Mouse (Mus musculus) hindbrain, embryonic 10.5 days (tissue): ENCODE data around the gene Fcgr4. TPM values are rescaled to one million over a fixed set of nuclear protein-coding genes. Genes with fewer than 3 reads are reported as not detected.

Experiments
- polyA plus RNA-seq: library from polyadenylated mRNA; unstranded; fragments of >200 nt; fragmentation: Nextera tagmentation; extraction: Ambion mirVana; gene quantifications from 2 replicates; pipeline ENCODE4 v1.2.1, GENCODE M21; 2016

Gene Fcgr4
- polyA plus RNA-seq, 1 experiment from 2014 or later: 0.64 TPM

Other genes starting within 250 kb of the Fcgr4 start
- 7.7 and 8.0 TPM in 2 replicates for gene Atf6, start 151.1 kb upstream of the Fcgr4 start, polyA plus RNA-seq
- 0.41 TPM in 1 of 2 replicates, not detected in the other for gene Gm26620, start 133.9 kb upstream of the Fcgr4 start, polyA plus RNA-seq
- 28.4 and 34.0 TPM in 2 replicates for gene Dusp12, start 133.4 kb upstream of the Fcgr4 start, polyA plus RNA-seq
- not detected in 2 replicates for gene Fcrlb, start 106.0 kb upstream of the Fcgr4 start, polyA plus RNA-seq
- gene Fcrla, start 91.3 kb upstream of the Fcgr4 start, polyA plus RNA-seq: not detected in 2 replicates
- gene Fcgr2b, start 42.4 kb upstream of the Fcgr4 start, polyA plus RNA-seq: 0.26 TPM in 1 of 2 replicates, not detected in the other
- 4.7 and 7.6 TPM in 2 replicates for gene Fcgr3, start 46.0 kb downstream of the Fcgr4 start, polyA plus RNA-seq
- 5.4 and 13.0 TPM in 2 replicates for gene Cfap126, start 95.0 kb downstream of the Fcgr4 start, polyA plus RNA-seq
- gene Sdhc, start 131.7 kb downstream of the Fcgr4 start, polyA plus RNA-seq: 295 and 301 TPM in 2 replicates
- gene Mpz, start 131.8 kb downstream of the Fcgr4 start, polyA plus RNA-seq: 1.3 and 1.6 TPM in 2 replicates
- 19.9 and 32.8 TPM in 2 replicates for gene Pcp4l1, start 177.3 kb downstream of the Fcgr4 start, polyA plus RNA-seq
- 0.21 and 0.27 TPM in 2 replicates for gene Nr1i3, start 195.1 kb downstream of the Fcgr4 start, polyA plus RNA-seq
- 33.1 and 36.2 TPM in 2 replicates for gene Tomm40l, start 203.6 kb downstream of the Fcgr4 start, polyA plus RNA-seq
- gene Apoa2, start 206.1 kb downstream of the Fcgr4 start, polyA plus RNA-seq: 3.4 and 4.7 TPM in 2 replicates
- 16.3 and 22.8 TPM in 2 replicates for gene Fcer1g, start 215.4 kb downstream of the Fcgr4 start, polyA plus RNA-seq
- gene Adamts4, start 231.5 kb downstream of the Fcgr4 start, polyA plus RNA-seq: 10.4 and 13.0 TPM in 2 replicates
- 250 and 275 TPM in 2 replicates for gene Ndufs2, start 232.5 kb downstream of the Fcgr4 start, polyA plus RNA-seq